Mouse (Mus musculus): Measurements from ENCODE around the gene Fah. TPM values are rescaled to one million over a fixed set of nuclear protein-coding genes. Genes with fewer than 3 reads are reported as not detected.
A peak's percentile ranks its signal among the peaks of the same experiment; 100 is the strongest.

Fah gene
- total RNA-seq (2015), result not detected in 2 replicates
- total RNA-seq (2017), result 0.77 TPM in 1 of 2 replicates, not detected in the other

DNA sequence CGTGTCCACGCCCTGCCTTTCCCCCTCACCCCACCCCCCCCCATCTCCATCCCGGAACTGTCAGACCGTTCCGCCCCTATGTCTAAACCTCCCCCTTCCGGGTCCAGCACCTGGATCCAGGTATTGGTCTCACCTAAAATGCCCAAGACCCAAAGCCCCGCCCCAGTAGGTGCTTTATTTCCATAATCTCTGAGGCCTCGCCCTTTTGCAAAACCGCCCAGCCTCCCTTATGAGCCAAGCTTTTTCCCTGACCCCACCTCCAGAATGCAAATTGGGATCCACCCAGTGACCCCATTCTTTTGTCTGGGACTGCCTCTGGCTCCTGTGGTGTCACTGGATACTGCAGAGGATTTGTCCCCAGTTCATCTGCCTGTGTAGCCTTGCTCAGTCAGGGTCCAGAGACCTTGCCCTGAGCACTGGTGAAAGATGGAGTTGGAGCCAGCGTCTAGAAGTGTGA is at the start of gene Fah:
Gene Fah, minus strand, starts transcription at position 430 of the 457 bp plus-strand sequence.
- ATAC-seq (ENCODE audit: poor library complexity, severe bottlenecking), result no peak

GRCm38 (mm10) chr7:84652740-84653139 is 46.2 kb upstream of the Fah start:
- no peak for ATAC-seq (ENCODE audit: poor library complexity, severe bottlenecking)

GRCm38 (mm10) chr7:84651987-84652321 is 45.4 kb upstream of the Fah start:
- ATAC-seq (ENCODE audit: poor library complexity, severe bottlenecking), result no peak

DNA sequence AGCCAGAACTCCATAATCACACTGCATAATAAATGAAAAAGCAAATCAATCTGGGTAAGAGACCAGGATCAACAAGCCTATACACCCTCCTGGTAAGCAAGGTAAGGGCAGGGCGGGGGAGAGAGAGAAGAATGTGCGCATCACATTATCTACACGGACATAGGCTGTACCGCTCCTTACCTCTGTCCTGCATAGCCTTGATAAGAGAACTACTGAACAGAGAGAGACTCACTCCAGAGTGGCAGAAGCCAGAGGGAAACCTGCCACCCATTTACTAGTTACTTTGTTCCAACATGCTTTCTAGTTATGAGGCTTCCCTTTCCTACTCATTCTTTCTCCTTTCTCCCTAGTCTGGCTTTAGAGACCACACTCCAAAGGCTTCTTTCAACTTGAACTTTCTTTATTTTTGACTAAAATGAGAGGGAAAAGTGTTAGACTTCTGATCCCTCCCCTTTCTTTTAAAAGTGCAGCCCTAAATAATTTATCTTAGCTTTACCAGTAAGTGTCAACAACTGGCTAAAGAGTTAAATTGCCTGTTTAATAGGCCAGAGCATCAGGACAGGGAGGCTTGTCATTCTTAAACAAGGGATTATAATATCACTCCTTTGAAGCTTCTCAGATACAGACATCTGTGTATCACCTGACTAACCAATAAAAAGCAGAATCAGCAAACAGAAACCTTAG is 44.9 kb upstream of the Fah start:
- 0 out of 2 replicates have a peak, but pooled peaks have one; percentile 49 for ATAC-seq (ENCODE audit: poor library complexity, severe bottlenecking)

GRCm38 (mm10) chr7:84649016-84649415 is 42.5 kb upstream of the Fah start:
- no peak for ATAC-seq (ENCODE audit: poor library complexity, severe bottlenecking)

- ATAC-seq (ENCODE audit: poor library complexity, severe bottlenecking), result no peak
These were observed 39.7 kb upstream of the Fah start for GRCm38 (mm10) chr7:84646256-84646655.

GRCm38 (mm10) chr7:84643270-84643998 is 36.9 kb upstream of the Fah start:
- ATAC-seq (ENCODE audit: poor library complexity, severe bottlenecking), result no peak

GRCm38 (mm10) chr7:84642159-84642928 is 35.8 kb upstream of the Fah start:
- ATAC-seq (ENCODE audit: poor library complexity, severe bottlenecking), result no peak

- no peak for ATAC-seq (ENCODE audit: poor library complexity, severe bottlenecking)
These were observed 30.4 kb upstream of the Fah start for GRCm38 (mm10) chr7:84636939-84637338.

DNA sequence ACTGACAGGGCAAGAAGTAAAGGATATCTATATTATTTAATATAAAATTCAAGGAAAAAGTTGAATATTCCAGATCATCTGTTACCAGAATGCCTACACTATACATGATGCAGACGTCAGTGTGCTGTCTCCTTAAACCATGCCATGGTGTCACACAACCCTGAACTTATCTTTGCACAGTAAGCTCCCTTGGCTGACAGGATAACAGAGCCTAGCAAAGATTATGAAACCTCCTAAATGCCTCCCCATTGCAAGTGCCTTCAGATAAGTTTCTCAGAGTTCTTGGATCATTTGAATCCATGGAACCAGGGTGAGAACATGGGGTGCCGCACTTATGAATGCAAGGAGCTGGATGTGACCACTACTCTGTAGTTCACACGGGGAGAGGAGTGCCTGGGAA is 25.4 kb upstream of the Fah start:
- no peak for ATAC-seq (ENCODE audit: poor library complexity, severe bottlenecking)

- ATAC-seq (ENCODE audit: poor library complexity, severe bottlenecking), result no peak
These were observed 17.2 kb upstream of the Fah start for GRCm38 (mm10) chr7:84623718-84624117.

DNA sequence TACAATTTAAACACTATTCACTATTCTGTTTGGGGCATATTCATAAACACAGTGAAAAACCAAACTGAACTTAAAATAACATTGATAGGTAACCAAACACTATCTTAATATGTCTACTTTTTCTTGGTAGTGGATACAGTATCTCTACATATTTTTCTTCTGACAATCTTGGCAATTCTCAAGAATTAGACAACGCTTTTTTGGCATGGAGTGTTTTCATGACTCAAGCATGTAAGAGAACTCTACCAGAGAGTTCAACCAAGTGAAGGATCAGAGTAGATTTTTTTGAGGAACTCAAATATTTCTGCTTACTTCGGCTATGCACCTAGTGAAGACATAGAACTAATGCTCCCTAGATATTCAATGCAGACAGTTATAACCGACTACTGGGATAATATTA is 14.4 kb upstream of the Fah start:
- no peak for ATAC-seq (ENCODE audit: poor library complexity, severe bottlenecking)

- ATAC-seq (ENCODE audit: poor library complexity, severe bottlenecking), result no peak
These were observed 12.4 kb upstream of the Fah start for GRCm38 (mm10) chr7:84618951-84619350.

- no peak for ATAC-seq (ENCODE audit: poor library complexity, severe bottlenecking)
These were observed 5.9 kb upstream of the Fah start for GRCm38 (mm10) chr7:84612445-84612844.

DNA sequence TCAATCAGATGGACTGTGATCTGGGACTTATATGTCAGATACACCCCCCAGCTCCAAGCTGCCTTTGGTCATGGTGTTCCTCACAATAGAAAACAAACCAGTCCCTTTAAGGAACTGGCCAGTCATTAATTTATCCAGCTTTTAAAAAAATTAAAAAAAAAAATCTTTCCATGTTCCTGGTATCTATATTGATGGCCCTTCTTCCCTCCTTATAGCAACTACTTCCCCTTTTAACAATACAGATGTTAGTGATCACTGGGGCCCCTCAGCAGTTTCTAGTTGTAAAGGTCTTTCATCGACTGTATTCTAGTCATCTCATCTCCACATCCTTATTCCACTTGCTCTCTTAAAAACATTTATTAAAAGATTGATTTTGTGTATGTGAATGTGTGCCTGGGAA is 5.1 kb upstream of the Fah start:
- no peak for ATAC-seq (ENCODE audit: poor library complexity, severe bottlenecking)

GRCm38 (mm10) chr7:84605704-84606292 is 724 bp downstream of the Fah start:
- peak; percentile 84 for ATAC-seq (ENCODE audit: poor library complexity, severe bottlenecking)

- peak; percentile 22; the same call in 1 of the 2 replicates for ATAC-seq (ENCODE audit: poor library complexity, severe bottlenecking)
These were observed 1.4 kb downstream of the Fah start for GRCm38 (mm10) chr7:84605033-84605687.

DNA sequence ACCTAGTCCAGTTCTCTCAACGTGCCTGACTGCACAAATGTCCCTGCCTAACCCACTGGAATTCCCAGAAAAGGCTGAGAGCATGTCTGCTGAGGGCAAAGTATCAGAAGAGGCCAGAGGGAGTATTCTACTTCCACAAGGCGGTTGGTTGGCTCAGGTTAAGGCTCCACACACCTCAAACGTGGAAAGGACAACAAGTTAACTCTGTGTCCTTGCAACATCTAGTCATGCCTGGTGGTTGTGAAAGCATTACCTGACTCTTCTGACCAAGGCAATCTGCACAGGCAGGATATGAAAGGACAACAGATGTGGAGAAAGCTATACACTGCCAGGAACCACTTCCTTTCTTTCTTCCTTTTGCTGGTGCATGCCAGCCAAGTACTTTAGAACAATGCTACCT is 2.0 kb downstream of the Fah start:
- 0 out of 2 replicates have a peak, but pooled peaks have one; percentile 21 for ATAC-seq (ENCODE audit: poor library complexity, severe bottlenecking)

DNA sequence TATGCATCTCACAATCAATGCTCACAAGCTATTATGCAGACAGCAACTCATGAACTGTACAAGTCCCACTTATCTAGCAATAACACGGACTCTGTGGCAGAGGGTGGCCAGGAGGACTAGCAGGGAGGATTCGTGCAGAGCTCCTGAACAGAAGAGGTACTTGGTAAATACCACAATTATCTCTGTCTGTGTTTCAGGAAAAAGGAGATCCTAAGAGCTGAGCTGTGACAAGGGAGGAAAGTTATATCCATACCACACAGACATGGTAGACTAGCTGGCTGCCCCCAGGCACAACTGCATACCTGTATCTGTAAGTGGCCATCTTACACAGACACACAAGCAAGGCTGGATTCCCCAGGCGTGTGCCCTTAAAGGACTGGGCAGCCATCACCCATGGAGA is 5.2 kb downstream of the Fah start:
- ATAC-seq (ENCODE audit: poor library complexity, severe bottlenecking), result no peak

- ATAC-seq (ENCODE audit: poor library complexity, severe bottlenecking), result no peak
These were observed 5.9 kb downstream of the Fah start for GRCm38 (mm10) chr7:84600631-84601030.

GRCm38 (mm10) chr7:84596633-84597032 is 9.9 kb downstream of the Fah start:
- no peak for ATAC-seq (ENCODE audit: poor library complexity, severe bottlenecking)
